Mouse (Mus musculus) forebrain, embryonic 13.5 days (tissue): ENCODE results near the gene Ankrd52. TPM values are rescaled to one million over a fixed set of nuclear protein-coding genes. Genes with fewer than 3 reads are reported as not detected.
A peak's percentile ranks its signal among the peaks of the same experiment; 100 is the strongest.
"Not testable (repeated sequence)": the region's sequence is repeated elsewhere in the genome, so short reads cannot be mapped to it uniquely, and the experiment has no call there.

Experiments
- ATAC-seq: fragments of 200-750 bp; cut with Nextera tagmentation; 2 replicates; pipeline ENCODE4 v1.8.0; 2017
- H3K27ac ChIP-seq: fragments of 300-500 bp; sonication (generic); 2 replicates; pipeline ENCODE4 v1.5.1; 2015; ENCODE audit warnings: inconsistent platforms, mild to moderate bottlenecking, moderate library complexity
- H3K27me3 ChIP-seq: fragments of 300-500 bp; sonication (generic); 2 replicates; pipeline ENCODE4 v1.6.1; 2015; ENCODE audit warnings: mild to moderate bottlenecking, inconsistent platforms
- H3K36me3 ChIP-seq: fragments of 300-500 bp; sonication (generic); 2 replicates; pipeline ENCODE4 v1.6.1; 2015; ENCODE audit warnings: mild to moderate bottlenecking, inconsistent platforms; ENCODE audit not compliant: poor library complexity, severe bottlenecking
- H3K4me1 ChIP-seq: fragments of 300-500 bp; sonication (generic); 2 replicates; pipeline ENCODE4 v1.6.1; 2015; ENCODE audit warnings: inconsistent platforms
- H3K4me2 ChIP-seq: fragments of 300-500 bp; sonication (generic); 2 replicates; pipeline ENCODE4 v1.6.1; 2015; ENCODE audit warnings: inconsistent platforms, mild to moderate bottlenecking, moderate library complexity
- H3K4me3 ChIP-seq: fragments of 300-500 bp; sonication (generic); 2 replicates; pipeline ENCODE4 v1.5.1; 2015; ENCODE audit warnings: mild to moderate bottlenecking, inconsistent platforms
- H3K9ac ChIP-seq: fragments of 300-500 bp; sonication (generic); 2 replicates; pipeline ENCODE4 v1.6.1; 2015; ENCODE audit warnings: mild to moderate bottlenecking, inconsistent platforms
- H3K9me3 ChIP-seq: fragments of 300-500 bp; sonication (generic); replicated peaks from 2 replicates; pipeline ENCODE4 v1.6.1; 2016; ENCODE audit warnings: inconsistent platforms
- WGBS: fragments of 180-500 bp; shearing (Covaris S2); methylation state at CpG from one replicate; pipeline ENCODE4 v1.1.7; 2015; 5-methylcytosine and 5-hydroxymethylcytosine counted together
- polyA plus RNA-seq: library from polyadenylated mRNA; unstranded; fragments of >200 nt; fragmentation: Nextera tagmentation; extraction: Ambion mirVana; gene quantifications from 2 replicates; pipeline ENCODE4 v1.2.1, GENCODE M21; 2015

The Ankrd52 gene
- 12.0 and 14.6 TPM in 2 replicates for polyA plus RNA-seq

DNA sequence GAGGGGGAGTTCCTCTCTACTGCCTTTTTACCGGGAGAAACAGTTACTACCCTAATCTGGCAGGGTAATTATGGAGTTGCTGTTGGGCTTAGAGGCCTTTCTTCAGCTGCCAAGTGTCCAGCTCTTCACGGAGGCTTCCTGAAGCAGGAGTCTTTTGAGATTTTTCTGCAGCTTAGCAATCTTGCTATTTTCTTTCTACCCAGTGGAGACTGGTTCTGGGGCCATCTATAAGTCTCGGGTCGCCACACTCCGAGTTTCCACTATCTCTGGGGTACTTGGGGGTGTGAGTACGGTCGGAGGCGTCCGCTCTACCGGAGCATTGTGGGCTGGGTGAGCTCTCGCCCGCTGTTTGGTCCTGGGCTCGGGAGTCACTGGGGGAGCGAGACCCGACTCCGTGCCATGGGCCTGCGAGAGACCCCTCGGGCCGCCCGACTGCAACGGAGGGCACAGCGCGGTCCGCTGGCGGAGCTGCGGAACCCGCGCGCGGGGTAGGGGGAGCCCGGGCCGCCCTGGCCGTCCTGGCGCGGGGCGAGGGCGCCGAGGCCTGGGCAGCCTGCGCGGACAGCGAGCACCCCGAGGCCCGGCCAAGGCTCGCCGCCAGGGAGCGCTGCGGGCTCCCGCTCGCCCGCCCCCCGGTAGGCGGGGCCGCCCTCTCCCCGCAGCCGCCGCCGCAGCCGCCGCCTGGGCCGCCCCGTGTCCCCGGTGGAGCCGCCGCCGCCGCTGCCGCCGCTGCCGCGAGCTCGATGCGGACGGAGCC, at the start of gene Ankrd52:
Ankrd52 (plus strand) TSS at position 661 of the 757 bp plus-strand sequence.
- peaks cover 27% of the 10 kb centered on the region for H3K4me1 ChIP-seq
- WGBS, result under 1% methylated on average over 56 of the region's 73 CpGs
- H3K9ac ChIP-seq, result peak within 1 kb of the TSS; percentile 99
- peak within 1 kb of the TSS; percentile 75 for H3K4me2 ChIP-seq
- no peaks in the 10 kb centered on the region for H3K9me3 ChIP-seq
- H3K27me3 ChIP-seq, result no peaks in the 10 kb centered on the region
- peak within 1 kb of the TSS; percentile 94 for H3K27ac ChIP-seq
- H3K4me3 ChIP-seq, result peak within 1 kb of the TSS; percentile 97
- ATAC-seq, result peak; percentile 93
- H3K36me3 ChIP-seq, result peaks cover 32% of the 10 kb centered on the region

DNA sequence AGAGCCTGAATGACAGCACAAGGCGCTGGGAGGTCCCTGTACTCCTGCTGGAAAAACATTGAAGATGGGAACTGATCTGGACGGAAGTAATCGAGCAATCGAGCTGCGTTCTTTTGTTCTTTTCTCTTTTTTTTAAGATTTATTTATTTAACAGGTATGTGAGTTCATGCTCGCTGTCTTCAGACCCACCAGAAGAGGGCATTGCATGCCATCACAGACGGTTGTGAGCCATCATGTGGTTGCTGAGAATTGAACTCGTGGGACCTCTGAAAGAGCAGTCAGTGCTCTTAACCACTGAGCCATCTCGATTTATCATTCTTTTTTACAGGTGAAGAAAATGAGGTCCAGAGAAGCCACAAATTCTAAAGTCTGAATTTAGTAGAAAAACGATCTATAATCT, 49.3 kb upstream of the Ankrd52 start:
- no peak overlapping the region for H3K9ac ChIP-seq
- no peak overlapping the region for H3K4me3 ChIP-seq
- H3K27me3 ChIP-seq, result no peaks in the 10 kb centered on the region

DNA sequence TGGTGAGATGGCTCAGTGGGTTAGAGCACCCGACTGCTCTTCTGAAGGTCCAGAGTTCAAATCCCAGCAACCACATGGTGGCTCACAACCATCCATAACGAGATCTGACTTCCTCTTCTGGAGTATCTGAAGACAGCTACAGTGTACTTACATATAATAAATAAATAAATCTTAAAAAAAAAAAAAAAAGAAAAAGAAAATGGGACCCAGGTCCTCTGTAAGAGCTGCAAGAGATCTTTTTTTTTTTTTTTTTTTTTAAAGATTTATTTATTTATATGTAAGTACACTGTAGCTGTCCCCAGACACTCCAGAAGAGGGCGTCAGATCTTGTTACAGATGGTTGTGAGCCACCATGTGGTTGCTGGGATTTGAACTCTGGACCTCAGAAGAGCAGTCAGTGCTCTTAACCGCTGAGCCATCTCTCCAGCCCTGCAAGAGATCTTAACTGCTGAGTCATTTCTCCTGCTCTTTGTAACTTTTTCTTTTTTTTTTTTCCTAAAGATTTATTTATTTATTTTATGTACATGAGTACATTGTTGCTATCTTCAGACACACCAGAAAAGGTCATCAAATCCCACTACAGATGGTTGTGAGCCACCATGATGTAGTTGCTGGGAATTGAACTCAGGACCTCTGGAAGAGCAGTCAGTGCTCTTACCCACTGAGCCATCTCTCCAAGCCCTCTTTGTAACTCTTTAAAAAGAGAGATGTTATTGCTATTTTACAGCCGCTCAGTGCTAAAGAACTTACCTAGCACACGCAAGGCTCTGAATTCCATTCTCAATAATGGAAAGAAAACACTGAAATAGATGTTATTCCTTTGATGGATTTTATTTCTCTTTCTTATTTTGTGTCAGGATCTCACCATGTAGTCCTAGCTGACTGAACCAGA, 44.3 kb upstream of the Ankrd52 start:
- H3K4me3 ChIP-seq, H3K9me3 ChIP-seq, H3K4me2 ChIP-seq, H3K27me3 ChIP-seq, ATAC-seq, H3K4me1 ChIP-seq, H3K27ac ChIP-seq, H3K9ac ChIP-seq: not testable (repeated sequence)
- peaks cover 20% of the 10 kb centered on the region for H3K36me3 ChIP-seq
- 77% methylated on average over 6 of the region's 6 CpGs for WGBS

More for the DNA sequence above, 49.3 kb upstream of the Ankrd52 start:
- WGBS, result 90% methylated on average over 10 of the region's 10 CpGs
- no peak overlapping the region for H3K4me2 ChIP-seq
- no peaks in the 10 kb centered on the region for H3K9me3 ChIP-seq
- ATAC-seq, result no peak
- H3K4me1 ChIP-seq, result peaks cover 15% of the 10 kb centered on the region
- H3K36me3 ChIP-seq, result peaks cover 41% of the 10 kb centered on the region
- no peak overlapping the region for H3K27ac ChIP-seq

DNA sequence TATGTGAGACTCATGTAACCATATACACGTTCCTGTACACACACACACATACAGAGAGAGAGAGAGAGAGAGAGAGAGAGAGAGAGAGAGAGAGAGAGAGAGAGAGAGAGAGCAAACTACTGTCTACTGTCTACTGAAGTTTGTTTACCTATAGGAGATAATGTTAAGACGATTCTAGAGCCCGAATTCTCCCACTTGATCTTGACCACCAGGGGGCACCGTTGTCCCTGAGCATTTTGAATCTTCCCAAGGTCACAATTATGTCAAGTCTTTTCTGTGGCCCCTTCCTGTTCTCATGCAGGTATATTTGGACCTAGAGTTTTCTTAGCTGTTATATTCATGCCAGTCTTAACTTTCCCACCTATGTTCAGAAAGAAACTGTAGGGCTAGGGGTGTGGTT, 41.3 kb upstream of the Ankrd52 start:
- H3K4me3 ChIP-seq, result no peak overlapping the region
- H3K9ac ChIP-seq, result no peak overlapping the region
- no peaks in the 10 kb centered on the region for H3K27me3 ChIP-seq
- H3K4me1 ChIP-seq, result peaks cover 22% of the 10 kb centered on the region
- H3K9me3 ChIP-seq, result no peaks in the 10 kb centered on the region
- ATAC-seq, result no peak
- WGBS, result 3% methylated on average over 4 of the region's 4 CpGs
- no peak overlapping the region for H3K4me2 ChIP-seq
- H3K36me3 ChIP-seq, result no peaks in the 10 kb centered on the region
- H3K27ac ChIP-seq, result no peak overlapping the region

DNA sequence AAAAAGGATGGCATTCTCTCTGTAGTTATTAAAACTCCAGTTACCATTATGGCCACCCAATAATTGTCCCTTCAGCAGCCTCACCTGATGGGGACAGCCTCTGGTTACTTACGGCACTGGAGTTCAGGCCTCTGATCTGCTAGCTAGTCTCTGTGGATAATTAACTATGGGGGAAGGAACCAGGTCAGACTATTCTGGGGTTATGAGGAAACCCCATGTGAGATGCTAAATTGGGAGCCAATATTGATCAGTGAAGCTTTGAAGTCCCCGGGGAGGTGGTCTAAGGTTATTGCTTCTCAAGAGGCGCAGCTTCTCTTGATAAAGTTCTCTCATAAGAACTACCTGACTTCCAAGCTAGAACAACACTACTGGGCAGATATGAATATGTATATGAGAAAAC, 40.7 kb upstream of the Ankrd52 start:
- H3K4me2 ChIP-seq, result no peak overlapping the region
- H3K9me3 ChIP-seq, result no peaks in the 10 kb centered on the region
- no peaks in the 10 kb centered on the region for H3K27me3 ChIP-seq
- no peak overlapping the region for H3K27ac ChIP-seq
- no peaks in the 10 kb centered on the region for H3K36me3 ChIP-seq
- 94% methylated on average over 3 of the region's 3 CpGs for WGBS
- H3K4me1 ChIP-seq, result peaks cover 22% of the 10 kb centered on the region
- H3K4me3 ChIP-seq, result no peak overlapping the region
- no peak overlapping the region for H3K9ac ChIP-seq
- no peak for ATAC-seq

DNA sequence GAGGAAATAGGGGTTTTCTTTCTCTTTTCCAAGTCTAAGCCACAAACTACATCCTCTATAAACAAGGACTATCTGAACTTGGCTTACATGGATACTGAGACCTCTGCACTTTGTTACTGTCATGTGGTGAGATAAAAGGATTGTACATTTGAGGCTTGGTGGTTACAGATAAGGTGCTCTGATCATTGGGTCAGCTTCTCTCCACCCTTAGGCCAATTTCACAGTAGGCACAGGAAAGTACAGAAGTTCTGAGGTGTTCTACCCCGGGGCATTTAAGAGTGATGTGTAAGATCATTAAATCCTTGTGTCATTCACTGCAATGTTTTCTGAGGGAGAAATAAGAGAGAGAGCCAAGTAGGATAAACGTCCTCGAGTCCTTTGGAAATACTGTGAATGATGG, 40.3 kb upstream of the Ankrd52 start:
- whole genome bisulfite sequencing, result 89% methylated on average over 3 of the region's 3 CpGs
- no peaks in the 10 kb centered on the region for H3K27me3 ChIP-seq
- no peak overlapping the region for H3K27ac ChIP-seq
- H3K4me2 ChIP-seq, result peak overlapping the region; percentile 95
- H3K4me1 ChIP-seq, result peaks cover 22% of the 10 kb centered on the region
- H3K4me3 ChIP-seq, result peak overlapping the region; percentile 96; the same call in 1 of the 2 replicates
- ATAC-seq, result no peak
- no peaks in the 10 kb centered on the region for H3K36me3 ChIP-seq
- peak overlapping the region; percentile 54; the same call in 1 of the 2 replicates for H3K9ac ChIP-seq
- H3K9me3 ChIP-seq, result no peaks in the 10 kb centered on the region

DNA sequence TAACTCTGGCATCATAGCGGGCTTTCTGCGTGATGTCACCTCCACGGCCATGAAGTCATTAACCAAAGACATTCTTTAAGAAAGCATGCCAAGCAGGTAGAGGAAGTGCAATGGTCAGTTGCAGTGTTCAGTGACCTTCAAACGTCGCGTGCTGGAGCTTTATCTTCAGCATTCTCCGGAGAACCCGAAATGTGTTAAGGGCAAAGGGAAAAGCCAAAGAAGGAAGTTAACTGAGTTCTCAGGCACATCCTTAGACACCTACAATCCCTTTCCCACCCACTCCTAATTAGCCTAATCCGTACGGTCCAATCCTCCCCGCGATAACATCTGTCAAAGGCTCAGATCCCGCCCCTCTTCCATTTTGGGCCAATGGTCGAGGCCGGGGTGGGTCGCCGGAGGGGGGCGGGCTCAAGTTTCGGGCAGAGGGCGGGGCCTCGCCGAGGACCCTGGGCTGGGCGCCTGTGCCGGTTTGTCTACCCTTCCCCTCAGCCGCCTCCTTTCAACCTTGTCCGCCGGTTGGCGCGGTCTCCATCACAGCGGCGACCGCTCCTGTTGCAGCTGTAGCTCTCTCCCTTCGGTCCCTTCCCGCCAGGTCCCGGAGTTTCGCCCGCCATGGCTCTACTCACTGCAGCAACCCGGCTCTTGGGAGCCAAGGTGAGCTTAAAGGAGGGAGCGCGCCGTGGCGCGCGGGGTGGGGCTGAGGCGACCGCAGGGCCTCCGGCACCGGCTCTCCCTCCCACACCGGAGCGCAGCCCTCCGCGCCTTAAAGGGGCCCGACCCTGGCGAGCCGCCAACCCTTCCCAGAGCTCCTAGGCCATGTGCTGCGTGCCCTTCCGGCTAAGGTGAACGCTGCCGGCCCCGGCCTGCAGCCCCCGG, 39.4 kb upstream of the Ankrd52 start, which contains the start of gene Cs:
Cs (plus strand) TSS at position 429 of the 876 bp plus-strand sequence.
- H3K36me3 ChIP-seq, result no peaks in the 10 kb centered on the region
- ATAC-seq, result peak; percentile 100
- 1% methylated on average over 61 of the region's 61 CpGs for WGBS
- peak within 1 kb of the TSS; percentile 96 for H3K4me3 ChIP-seq
- H3K27me3 ChIP-seq, result no peaks in the 10 kb centered on the region
- peak within 1 kb of the TSS; percentile 92 for H3K27ac ChIP-seq
- peak within 1 kb of the TSS; percentile 97 for H3K9ac ChIP-seq
- peak within 1 kb of the TSS; percentile 95 for H3K4me2 ChIP-seq
- no peaks in the 10 kb centered on the region for H3K9me3 ChIP-seq
- peaks cover 22% of the 10 kb centered on the region for H3K4me1 ChIP-seq

DNA sequence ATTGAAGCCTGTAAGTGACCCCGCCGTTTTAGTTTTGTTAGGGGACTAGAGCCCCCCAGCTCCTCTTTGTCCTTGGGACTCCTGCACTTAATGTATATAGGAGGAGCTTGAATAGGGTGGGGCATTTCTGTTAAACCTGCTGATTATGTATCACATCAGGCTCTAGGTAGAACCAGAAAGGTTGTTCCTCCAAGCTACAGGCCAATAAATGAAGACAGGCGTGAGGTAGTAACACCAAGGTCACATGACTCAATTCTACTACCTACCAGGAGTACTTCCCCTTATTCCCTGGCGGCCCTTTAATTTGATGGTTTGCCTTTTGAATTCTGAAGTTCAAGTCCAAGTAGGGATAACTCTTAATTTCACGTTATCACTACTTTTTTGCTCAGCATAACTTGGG, 38.5 kb upstream of the Ankrd52 start:
- Histone ChIP-seq H3K27me3 (no peaks in the 10 kb centered on the region), H3K4me1 (peaks cover 25% of the 10 kb centered on the region), H3K4me2 (peak overlapping the region; percentile 95), H3K36me3 (no peaks in the 10 kb centered on the region), H3K9me3 (no peaks in the 10 kb centered on the region), H3K27ac (peak overlapping the region; percentile 92), H3K9ac (peak overlapping the region; percentile 97), H3K4me3 (peak overlapping the region; percentile 96)
- WGBS, result 17% methylated on average over 5 of the region's 5 CpGs
- no peak for ATAC-seq

DNA sequence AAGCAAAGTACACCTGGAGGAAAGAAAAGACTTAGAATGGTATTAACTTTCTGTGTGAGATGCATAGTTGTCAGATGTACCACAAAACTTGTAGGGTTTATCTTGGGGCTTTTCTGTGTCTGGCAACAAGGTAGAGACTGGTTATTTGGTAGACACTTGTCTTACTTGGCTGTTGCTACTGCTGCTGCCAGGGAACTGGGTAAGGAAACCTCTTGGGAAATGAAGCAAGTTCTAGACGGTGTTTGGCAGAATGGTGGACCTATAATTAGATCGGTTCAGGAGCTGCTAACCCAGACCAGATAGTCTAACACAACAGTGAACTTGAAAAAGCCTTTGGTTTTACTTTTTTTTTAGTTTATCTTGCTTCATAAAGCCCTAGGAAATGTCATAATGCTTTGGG, 38.0 kb upstream of the Ankrd52 start:
- Histone ChIP-seq H3K4me3 (peak overlapping the region; percentile 96), H3K27ac (no peak overlapping the region), H3K9me3 (no peaks in the 10 kb centered on the region), H3K9ac (peak overlapping the region; percentile 97), H3K27me3 (no peaks in the 10 kb centered on the region), H3K4me1 (peaks cover 27% of the 10 kb centered on the region), H3K36me3 (no peaks in the 10 kb centered on the region), H3K4me2 (peak overlapping the region; percentile 95)
- no peak for ATAC-seq
- 85% methylated on average over 2 of the region's 2 CpGs for WGBS

DNA sequence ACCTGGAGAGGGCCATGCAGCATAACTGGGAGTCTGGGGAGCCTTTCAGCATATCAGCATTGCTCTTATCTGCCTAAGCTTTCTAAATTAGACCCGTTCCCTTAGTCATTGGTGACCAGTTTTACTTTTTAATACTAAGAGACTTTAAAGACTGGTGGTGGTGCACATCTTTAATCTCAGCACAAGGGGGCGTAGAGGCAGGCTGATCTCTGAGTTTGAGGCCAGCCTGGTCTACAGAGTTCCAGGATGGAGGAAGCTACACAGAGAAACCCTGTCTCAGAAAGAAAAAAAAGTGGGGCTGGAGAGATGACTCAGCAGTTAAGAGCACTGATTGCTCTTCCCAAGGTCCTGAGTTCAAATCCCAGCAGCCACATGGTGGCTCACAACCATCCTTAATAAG, 36.7 kb upstream of the Ankrd52 start:
- 83% methylated on average over 2 of the region's 2 CpGs for WGBS
- H3K27ac ChIP-seq, result no peak overlapping the region
- no peak overlapping the region for H3K4me3 ChIP-seq
- no peak overlapping the region for H3K9ac ChIP-seq
- H3K27me3 ChIP-seq, result no peaks in the 10 kb centered on the region
- no peaks in the 10 kb centered on the region for H3K36me3 ChIP-seq
- H3K4me2 ChIP-seq, result no peak overlapping the region
- ATAC-seq, result no peak
- H3K4me1 ChIP-seq, result peaks cover 36% of the 10 kb centered on the region
- H3K9me3 ChIP-seq, result no peaks in the 10 kb centered on the region

DNA sequence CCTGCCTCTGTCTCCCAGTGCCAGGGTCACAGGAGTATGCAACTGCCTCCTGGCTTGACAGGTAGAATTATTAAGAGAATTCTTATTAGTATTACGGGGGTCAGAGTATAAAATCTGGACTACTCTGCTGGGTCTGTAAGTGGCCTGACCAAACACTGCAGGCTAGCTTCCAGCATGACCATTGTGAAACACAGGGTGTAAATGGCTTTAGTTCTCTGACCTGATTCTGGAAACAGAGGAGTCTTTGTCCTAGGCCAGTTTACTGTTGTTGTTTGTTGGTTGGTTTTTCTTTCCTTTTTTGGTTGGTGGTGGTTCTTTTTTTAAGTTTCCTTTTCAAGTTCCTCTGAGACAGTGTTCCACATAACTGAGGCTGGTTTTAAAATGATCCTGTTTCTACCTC, 33.5 kb upstream of the Ankrd52 start:
- Histone ChIP-seq H3K4me1 (peaks cover 28% of the 10 kb centered on the region), H3K9ac (no peak overlapping the region), H3K36me3 (no peaks in the 10 kb centered on the region), H3K27ac (no peak overlapping the region), H3K27me3 (no peaks in the 10 kb centered on the region), H3K9me3 (no peaks in the 10 kb centered on the region), H3K4me3 (no peak overlapping the region), H3K4me2 (no peak overlapping the region)
- WGBS, result 90% methylated on average over 1 of the region's 1 CpGs
- no peak for ATAC-seq
